Mouse (Mus musculus): ENCODE measurements at regions not wholly inside any gene's neighbourhood (a gene's known extent, or its start where the extent isn't known, plus 50 kb on each side); places are given as distances from the start of the nearest gene placed in this dataset.

DNA sequence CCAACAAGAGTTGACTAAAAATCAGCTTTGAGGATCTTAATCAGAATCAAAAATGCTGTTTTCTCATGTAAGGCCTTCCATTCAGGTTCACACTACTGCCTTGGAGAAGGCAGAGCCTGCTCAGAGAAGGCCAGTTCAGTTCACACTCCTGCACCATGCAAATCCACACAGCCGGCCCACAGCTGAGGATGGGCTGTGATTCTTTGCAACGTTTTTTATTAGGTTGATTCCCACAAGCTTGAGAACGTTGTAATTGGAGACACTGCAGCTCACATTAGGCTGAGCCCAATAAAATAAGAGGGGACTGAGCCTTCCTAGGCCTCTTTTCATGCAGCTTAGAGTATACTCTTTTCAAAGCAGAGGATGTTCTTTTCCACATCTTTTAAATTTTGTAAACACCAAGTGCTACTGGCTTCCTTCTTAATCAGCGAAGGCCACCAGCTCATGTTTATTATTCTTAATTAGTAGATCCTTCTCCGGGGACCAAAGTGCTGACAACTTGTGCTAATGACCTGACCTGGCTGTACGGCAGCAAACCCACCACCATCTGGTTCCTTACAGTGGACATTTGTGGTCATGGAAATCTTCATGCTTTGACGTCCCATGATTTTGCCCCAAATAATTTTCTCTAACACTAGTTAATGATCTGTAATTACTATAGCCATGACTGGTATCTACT is 549.8 kb downstream of the Nfib start:
- H3K9ac ChIP-seq (ENCODE audit: low read length), result no peak overlapping the region
- no peak overlapping the region for H3K4me3 ChIP-seq (ENCODE audit: low read depth, low read length)
- H3K27me3 ChIP-seq (ENCODE audit: control insufficient read depth, insufficient read depth, low read length), result no peaks in the 10 kb centered on the region
- no peaks in the 10 kb centered on the region for H3K36me3 ChIP-seq (ENCODE audit: control insufficient read depth, insufficient read depth, low read length)
- no peaks in the 10 kb centered on the region for H3K9me3 ChIP-seq (ENCODE audit: control insufficient read depth, low read length)
- no peak overlapping the region for H3K27ac ChIP-seq (replicated peaks; ENCODE audit: low read depth, low read length)
- no peak overlapping the region for H3K4me2 ChIP-seq (ENCODE audit: low read depth, severe bottlenecking)
- DNase-seq (ENCODE audit: low spot score) (no peak), ATAC-seq (ENCODE audit: insufficient number of reproducible peaks, low FRiP score, low TSS enrichment, low read depth) (peak; percentile 62)
- WGBS, result 7% methylated on average over 7 of the region's 7 CpGs
- peaks cover 28% of the 10 kb centered on the region for H3K4me1 ChIP-seq (ENCODE audit: control insufficient read depth, insufficient read depth, low read length)

DNA sequence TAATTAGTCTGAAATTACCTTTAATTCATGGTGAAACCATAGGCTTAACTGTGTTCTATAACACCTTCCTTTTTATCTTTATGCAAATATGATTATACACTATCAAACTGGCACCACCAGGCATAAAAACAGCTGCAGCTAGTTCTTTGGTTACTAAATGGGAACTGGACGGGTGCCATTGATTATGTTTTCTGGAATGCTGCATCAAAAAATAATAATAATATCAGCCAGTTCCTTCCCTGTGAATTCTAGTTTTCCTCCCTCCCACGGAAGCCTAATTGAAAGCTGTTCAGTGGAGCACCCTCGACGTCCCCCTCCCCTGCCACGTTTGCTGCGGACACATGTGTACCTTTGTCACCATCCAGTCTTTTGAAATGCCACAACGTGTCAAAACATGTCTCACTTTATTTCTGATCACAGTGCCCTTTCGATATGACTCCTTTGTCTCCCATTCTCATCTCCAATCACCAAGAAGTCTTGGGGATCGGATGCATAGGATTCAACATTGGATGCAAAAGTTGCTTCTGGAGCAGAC is 551.5 kb downstream of the Nfib start:
- 53% methylated on average over 9 of the region's 9 CpGs for WGBS

GRCm38 (mm10) chr4:82153604-82154003 is 551.9 kb downstream of the Nfib start:
- 11% methylated on average over 5 of the region's 5 CpGs for WGBS
- no peak overlapping the region for H3K4me3 ChIP-seq (ENCODE audit: low read depth, low read length)
- no peaks in the 10 kb centered on the region for H3K27me3 ChIP-seq (ENCODE audit: control insufficient read depth, insufficient read depth, low read length)
- no peak overlapping the region for H3K9ac ChIP-seq (ENCODE audit: low read length)
- no peak overlapping the region for H3K27ac ChIP-seq (replicated peaks; ENCODE audit: low read depth, low read length)
- H3K4me1 ChIP-seq (ENCODE audit: control insufficient read depth, insufficient read depth, low read length), result peaks cover 30% of the 10 kb centered on the region
- H3K9me3 ChIP-seq (ENCODE audit: control insufficient read depth, low read length), result no peaks in the 10 kb centered on the region
- ATAC-seq (ENCODE audit: insufficient number of reproducible peaks, low FRiP score, low TSS enrichment, low read depth) (peak; percentile 60; the same call in 1 of the 2 replicates), DNase-seq (ENCODE audit: low spot score) (peak; percentile 77)
- H3K36me3 ChIP-seq (ENCODE audit: control insufficient read depth, insufficient read depth, low read length), result no peaks in the 10 kb centered on the region
- H3K4me2 ChIP-seq (ENCODE audit: low read depth, severe bottlenecking), result no peak overlapping the region

More for the DNA sequence above, 551.5 kb downstream of the Nfib start:
- Histone ChIP-seq H3K4me2 (ENCODE audit: low read depth, severe bottlenecking) (no peak overlapping the region), H3K9ac (ENCODE audit: low read length) (no peak overlapping the region), H3K9me3 (ENCODE audit: control insufficient read depth, low read length) (no peaks in the 10 kb centered on the region), H3K4me3 (ENCODE audit: low read depth, low read length) (no peak overlapping the region), H3K4me1 (ENCODE audit: control insufficient read depth, insufficient read depth, low read length) (peaks cover 28% of the 10 kb centered on the region), H3K27ac (replicated peaks; ENCODE audit: low read depth, low read length) (no peak overlapping the region), H3K27me3 (ENCODE audit: control insufficient read depth, insufficient read depth, low read length) (no peaks in the 10 kb centered on the region), H3K36me3 (ENCODE audit: control insufficient read depth, insufficient read depth, low read length) (no peaks in the 10 kb centered on the region)
- ATAC-seq (ENCODE audit: insufficient number of reproducible peaks, low FRiP score, low TSS enrichment, low read depth) (no peak), DNase-seq (ENCODE audit: low spot score) (no peak)

DNA sequence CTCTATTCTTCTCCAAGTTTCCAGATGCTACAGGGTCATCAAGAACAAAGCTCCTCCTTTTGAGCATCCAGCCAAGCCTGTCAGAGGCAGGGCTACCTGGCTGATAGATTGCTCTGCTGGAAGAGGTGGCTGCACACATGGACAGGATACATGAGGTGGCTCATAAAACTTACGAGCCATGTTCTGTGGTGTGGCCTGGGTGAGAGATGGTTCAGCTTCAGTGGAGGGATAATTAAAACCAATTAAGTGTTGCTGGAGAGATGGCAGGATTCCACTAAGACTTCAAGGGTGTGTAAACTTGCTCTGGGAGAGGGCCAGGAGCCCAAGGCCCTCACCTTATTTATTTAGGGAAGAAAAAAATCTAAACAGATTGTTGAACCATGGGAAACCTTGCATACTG is 555.6 kb downstream of the Nfib start:
- WGBS, result 26% methylated on average over 1 of the region's 1 CpGs
- no peaks in the 10 kb centered on the region for H3K9me3 ChIP-seq (ENCODE audit: control insufficient read depth, low read length)
- H3K36me3 ChIP-seq (ENCODE audit: control insufficient read depth, insufficient read depth, low read length), result no peaks in the 10 kb centered on the region
- peaks cover 20% of the 10 kb centered on the region for H3K4me1 ChIP-seq (ENCODE audit: control insufficient read depth, insufficient read depth, low read length)
- no peaks in the 10 kb centered on the region for H3K27me3 ChIP-seq (ENCODE audit: control insufficient read depth, insufficient read depth, low read length)
- no peak overlapping the region for H3K9ac ChIP-seq (ENCODE audit: low read length)
- no peak for ATAC-seq (ENCODE audit: insufficient number of reproducible peaks, low FRiP score, low TSS enrichment, low read depth)
- H3K4me3 ChIP-seq (ENCODE audit: low read depth, low read length), result no peak overlapping the region
- no peak for DNase-seq (ENCODE audit: low spot score)
- H3K4me2 ChIP-seq (ENCODE audit: low read depth, severe bottlenecking), result no peak overlapping the region
- H3K27ac ChIP-seq (replicated peaks; ENCODE audit: low read depth, low read length), result no peak overlapping the region

- Histone ChIP-seq H3K4me2 (ENCODE audit: low read depth, severe bottlenecking) (no peak overlapping the region), H3K27ac (replicated peaks; ENCODE audit: low read depth, low read length) (peak overlapping the region; percentile 26; the same call in 1 of the 2 replicates), H3K9me3 (ENCODE audit: control insufficient read depth, low read length) (no peaks in the 10 kb centered on the region), H3K4me3 (ENCODE audit: low read depth, low read length) (no peak overlapping the region), H3K27me3 (ENCODE audit: control insufficient read depth, insufficient read depth, low read length) (no peaks in the 10 kb centered on the region), H3K9ac (ENCODE audit: low read length) (no peak overlapping the region), H3K4me1 (ENCODE audit: control insufficient read depth, insufficient read depth, low read length) (peaks cover 10% of the 10 kb centered on the region), H3K36me3 (ENCODE audit: control insufficient read depth, insufficient read depth, low read length) (no peaks in the 10 kb centered on the region)
- ATAC-seq (ENCODE audit: insufficient number of reproducible peaks, low FRiP score, low TSS enrichment, low read depth) (peak; percentile 87), DNase-seq (ENCODE audit: low spot score) (peak; percentile 60)
- 18% methylated on average over 6 of the region's 6 CpGs for WGBS
These were observed 557.2 kb downstream of the Nfib start for GRCm38 (mm10) chr4:82148129-82149064.

- 98% methylated on average over 3 of the region's 3 CpGs for WGBS
- no peak for ATAC-seq (ENCODE audit: insufficient number of reproducible peaks, low FRiP score, low TSS enrichment, low read depth)
These were observed 563.2 kb downstream of the Nfib start for GRCm38 (mm10) chr4:82142391-82142790.

DNA sequence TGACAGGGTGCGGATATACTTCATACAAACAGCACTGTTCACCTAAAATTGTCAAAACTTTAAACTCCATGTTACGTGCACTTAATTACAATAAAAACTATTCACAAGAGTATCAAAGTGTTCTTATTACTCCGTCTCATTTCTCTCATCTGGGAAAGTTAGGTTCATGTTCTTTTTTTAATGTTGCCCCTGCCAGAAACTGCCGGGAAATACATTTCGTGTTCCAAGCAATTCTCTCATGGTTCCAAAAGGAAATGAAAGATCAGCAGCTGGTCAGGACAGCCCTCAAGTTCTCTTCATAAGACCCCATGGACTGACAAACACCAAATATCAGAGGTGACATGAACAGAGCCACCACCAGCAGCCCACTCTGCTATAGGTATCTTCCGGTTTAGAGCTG is 565.7 kb downstream of the Nfib start:
- ATAC-seq (ENCODE audit: insufficient number of reproducible peaks, low FRiP score, low TSS enrichment, low read depth) (no peak), DNase-seq (ENCODE audit: low spot score) (no peak)
- Histone ChIP-seq H3K9ac (ENCODE audit: low read length) (no peak overlapping the region), H3K9me3 (ENCODE audit: control insufficient read depth, low read length) (no peaks in the 10 kb centered on the region), H3K4me2 (ENCODE audit: low read depth, severe bottlenecking) (no peak overlapping the region), H3K27me3 (ENCODE audit: control insufficient read depth, insufficient read depth, low read length) (no peaks in the 10 kb centered on the region), H3K4me1 (ENCODE audit: control insufficient read depth, insufficient read depth, low read length) (no peaks in the 10 kb centered on the region), H3K36me3 (ENCODE audit: control insufficient read depth, insufficient read depth, low read length) (no peaks in the 10 kb centered on the region), H3K4me3 (ENCODE audit: low read depth, low read length) (no peak overlapping the region), H3K27ac (replicated peaks; ENCODE audit: low read depth, low read length) (no peak overlapping the region)
- WGBS, result 94% methylated on average over 6 of the region's 6 CpGs

More at GRCm38 (mm10) chr4:82142391-82142790, 563.2 kb downstream of the Nfib start:
- DNase-seq (ENCODE audit: low spot score), result no peak
- no peak overlapping the region for H3K27ac ChIP-seq (replicated peaks; ENCODE audit: low read depth, low read length)
- no peaks in the 10 kb centered on the region for H3K36me3 ChIP-seq (ENCODE audit: control insufficient read depth, insufficient read depth, low read length)
- no peaks in the 10 kb centered on the region for H3K4me1 ChIP-seq (ENCODE audit: control insufficient read depth, insufficient read depth, low read length)
- H3K27me3 ChIP-seq (ENCODE audit: control insufficient read depth, insufficient read depth, low read length), result no peaks in the 10 kb centered on the region
- H3K4me2 ChIP-seq (ENCODE audit: low read depth, severe bottlenecking), result no peak overlapping the region
- H3K9me3 ChIP-seq (ENCODE audit: control insufficient read depth, low read length), result no peaks in the 10 kb centered on the region
- H3K4me3 ChIP-seq (ENCODE audit: low read depth, low read length), result no peak overlapping the region
- no peak overlapping the region for H3K9ac ChIP-seq (ENCODE audit: low read length)

DNA sequence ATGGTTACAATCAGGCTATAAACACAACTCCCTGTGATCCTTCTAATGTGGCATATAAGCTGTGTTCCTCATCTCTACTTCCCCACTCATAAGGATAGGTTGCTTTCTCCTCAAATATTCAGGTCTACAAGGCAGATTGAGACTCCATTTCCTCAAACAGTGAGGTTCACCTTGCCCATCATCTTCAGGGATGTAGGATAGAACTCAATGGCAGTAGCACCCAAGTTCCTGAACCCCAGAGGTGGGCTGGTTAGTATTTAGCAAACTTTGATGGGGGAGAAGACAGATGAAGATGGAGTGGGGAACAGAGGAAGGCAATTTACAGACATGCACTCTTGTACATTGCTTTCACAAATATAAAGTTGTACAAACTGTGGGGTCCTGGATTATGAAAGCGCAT is 566.5 kb downstream of the Nfib start:
- no peaks in the 10 kb centered on the region for H3K27me3 ChIP-seq (ENCODE audit: control insufficient read depth, insufficient read depth, low read length)
- no peak overlapping the region for H3K4me2 ChIP-seq (ENCODE audit: low read depth, severe bottlenecking)
- no peak for ATAC-seq (ENCODE audit: insufficient number of reproducible peaks, low FRiP score, low TSS enrichment, low read depth)

More for the DNA sequence above, 566.5 kb downstream of the Nfib start:
- Histone ChIP-seq H3K4me3 (ENCODE audit: low read depth, low read length) (no peak overlapping the region), H3K4me1 (ENCODE audit: control insufficient read depth, insufficient read depth, low read length) (no peaks in the 10 kb centered on the region), H3K9ac (ENCODE audit: low read length) (no peak overlapping the region), H3K36me3 (ENCODE audit: control insufficient read depth, insufficient read depth, low read length) (no peaks in the 10 kb centered on the region), H3K27ac (replicated peaks; ENCODE audit: low read depth, low read length) (no peak overlapping the region), H3K9me3 (ENCODE audit: control insufficient read depth, low read length) (no peaks in the 10 kb centered on the region)
- DNase-seq (ENCODE audit: low spot score), result no peak
- 97% methylated on average over 1 of the region's 1 CpGs for WGBS

All from limb, embryonic 11.5 days (tissue).